Mouse (Mus musculus): ENCODE measurements around the gene Erich6b. TPM values are rescaled to one million over a fixed set of nuclear protein-coding genes. Genes with fewer than 3 reads are reported as not detected.

Erich6b gene
- total RNA-seq, 2 experiments from 2014 or later, result not detected

GRCm38 (mm10) chr14:75697928-75698327 lies 55.9 kb downstream of the Erich6b start:
- intact Hi-C loops (cut with DNase I), result loop anchor here (10.0 kb wide), 1 partner anchor 353 kb away; no protein-coding TSS in a partner anchor
- no peak for DNase-seq

- intact Hi-C loops (cut with DNase I), result no loop called here
- peak in 1 of 2 experiments; percentile 16 for DNase-seq
Observed at GRCm38 (mm10) chr14:75706647-75707046, 64.6 kb downstream of the Erich6b start.

DNA sequence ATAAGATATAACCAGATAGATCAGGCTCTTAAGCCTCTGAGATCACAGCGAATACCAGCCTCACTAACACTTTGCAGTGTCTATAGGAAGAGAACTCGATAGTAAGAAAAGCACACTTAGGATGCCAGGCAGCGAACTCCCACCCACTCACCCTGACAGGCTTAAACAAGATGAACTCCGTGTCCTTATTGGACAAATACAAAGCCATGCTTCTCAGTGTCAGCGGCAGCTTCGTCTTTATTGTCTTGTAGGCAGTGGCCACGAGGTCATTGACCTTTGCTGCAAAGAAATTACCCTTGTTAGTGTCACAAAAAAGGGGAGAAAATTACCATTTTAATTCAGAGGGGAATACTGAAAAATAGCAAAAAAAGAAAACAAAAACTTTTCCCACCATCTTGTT lies 65.7 kb downstream of the Erich6b start:
- DNase-seq, result no peak
- intact Hi-C loops (cut with DNase I), result no loop called here

- intact Hi-C loops (cut with DNase I), result no loop called here
- DNase-seq, result no peak
Observed at GRCm38 (mm10) chr14:75708986-75709385, 66.9 kb downstream of the Erich6b start.

- intact Hi-C loops (cut with DNase I), result loop anchor here (5.0 kb wide), 1 partner anchor 969 kb away; no protein-coding TSS in a partner anchor
- DNase-seq, result no peak
Observed at GRCm38 (mm10) chr14:75711731-75712130, 69.7 kb downstream of the Erich6b start.

- intact Hi-C loops (cut with DNase I), result loop anchor here (5.0 kb wide), 1 partner anchor 970 kb away; no protein-coding TSS in a partner anchor
- no peak for DNase-seq
Observed at GRCm38 (mm10) chr14:75712687-75713086, 70.6 kb downstream of the Erich6b start.

DNA sequence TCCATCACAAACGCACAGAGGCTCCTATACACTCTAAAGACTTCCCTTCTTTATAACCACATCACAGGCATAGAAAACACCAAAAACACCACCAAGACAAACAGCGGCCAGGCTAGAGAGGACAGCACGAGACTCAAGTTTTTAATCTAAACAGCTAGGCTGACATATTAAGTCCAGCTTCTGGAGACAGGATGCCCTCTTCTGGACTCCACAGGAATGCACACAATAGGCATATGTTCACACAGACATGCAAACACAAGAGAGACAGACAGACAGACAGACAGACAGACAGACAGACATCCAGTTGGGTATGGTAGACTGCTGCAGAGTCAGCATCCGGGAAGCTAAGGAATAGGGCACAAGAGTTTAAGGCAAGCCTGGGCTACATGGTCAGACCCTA lies 71.6 kb downstream of the Erich6b start:
- intact Hi-C loops (cut with DNase I), result loop anchor here (5.0 kb wide), 1 partner anchor 971 kb away; no protein-coding TSS in a partner anchor
- DNase-seq, result no peak

DNA sequence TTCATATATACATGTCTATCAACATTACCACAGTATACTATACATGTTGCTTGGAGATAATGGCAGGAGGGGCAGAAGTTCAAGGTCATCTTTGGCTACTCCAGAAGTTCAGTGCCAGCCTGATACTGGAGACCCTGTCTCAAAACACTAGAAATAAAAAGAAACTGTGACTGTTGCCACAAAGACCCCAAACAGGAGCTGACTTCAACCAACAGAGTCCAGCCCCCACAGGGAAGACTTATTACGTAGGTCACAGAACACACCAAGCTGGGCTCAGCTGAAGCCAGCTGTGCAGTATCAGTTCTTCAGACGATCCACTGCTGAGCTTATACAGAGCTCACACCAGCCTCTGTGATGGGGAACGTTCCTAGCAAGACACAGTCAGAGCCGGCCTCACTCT lies 74.4 kb downstream of the Erich6b start:
- no peak for DNase-seq
- intact Hi-C loops (cut with DNase I), result no loop called here

Other genes starting within 250 kb of the Erich6b start
- under 1 TPM in 1 of 2 experiments, not detected in 1; 0.07 TPM for gene Siah3, start 186.3 kb upstream of the Erich6b start, total RNA-seq (2021)
- not detected for gene Spert, start 49.1 kb upstream of the Erich6b start, total RNA-seq (2021)
- 10 to 100 TPM; 16.3 to 16.7 TPM for gene Cog3, start 112.3 kb downstream of the Erich6b start, total RNA-seq (2021)
- gene Slc25a30, start 144.8 kb downstream of the Erich6b start, total RNA-seq (2021), result 10 to 100 TPM; 20.2 to 23.5 TPM
- 1,000 to 10,000 TPM; 3,104 to 3,215 TPM for gene Tpt1, start 202.8 kb downstream of the Erich6b start, total RNA-seq (2021)